Mouse (Mus musculus): Measurements from ENCODE around the gene Ccl26. TPM values are rescaled to one million over a fixed set of nuclear protein-coding genes. Genes with fewer than 3 reads are reported as not detected.

Gene Ccl26
- polyA plus RNA-seq, 1 experiment from 2014 or later = not detected

Other genes with a start within 250 kb of the Ccl26 start
- gene Fkbp6, start 213.5 kb downstream of the Ccl26 start, polyA plus RNA-seq (2016; fragmentation: Nextera tagmentation; extraction: Ambion mirVana) = not detected in 2 replicates
- gene Trim50, start 210.3 kb downstream of the Ccl26 start, polyA plus RNA-seq (2016; fragmentation: Nextera tagmentation; extraction: Ambion mirVana) = not detected in 2 replicates
- 28.5 and 36.1 TPM in 2 replicates for gene Nsun5, start 193.6 kb downstream of the Ccl26 start, polyA plus RNA-seq (2016; fragmentation: Nextera tagmentation; extraction: Ambion mirVana)
- 20.0 and 21.7 TPM in 2 replicates for gene Pom121, start 169.0 kb downstream of the Ccl26 start, polyA plus RNA-seq (2016; fragmentation: Nextera tagmentation; extraction: Ambion mirVana)
- 67.8 and 68.0 TPM in 2 replicates for gene Hip1, start 18.4 kb downstream of the Ccl26 start, polyA plus RNA-seq (2016; fragmentation: Nextera tagmentation; extraction: Ambion mirVana)
- 2.0 and 3.1 TPM in 2 replicates for gene Ccl24, start 9.5 kb upstream of the Ccl26 start, polyA plus RNA-seq (2016; fragmentation: Nextera tagmentation; extraction: Ambion mirVana)
- 65.2 and 70.0 TPM in 2 replicates for gene Rhbdd2, start 69.0 kb upstream of the Ccl26 start, polyA plus RNA-seq (2016; fragmentation: Nextera tagmentation; extraction: Ambion mirVana)
- 118 and 119 TPM in 2 replicates for gene Por, start 106.5 kb upstream of the Ccl26 start, polyA plus RNA-seq (2016; fragmentation: Nextera tagmentation; extraction: Ambion mirVana)
- 61.0 and 65.0 TPM in 2 replicates for gene Tmem120a, start 180.9 kb upstream of the Ccl26 start, polyA plus RNA-seq (2016; fragmentation: Nextera tagmentation; extraction: Ambion mirVana)
- gene Styxl1, start 214.8 kb upstream of the Ccl26 start, polyA plus RNA-seq (2016; fragmentation: Nextera tagmentation; extraction: Ambion mirVana) = 0.68 TPM in 1 of 2 replicates, not detected in the other
- 530 and 539 TPM in 2 replicates for gene Mdh2, start 214.9 kb upstream of the Ccl26 start, polyA plus RNA-seq (2016; fragmentation: Nextera tagmentation; extraction: Ambion mirVana)
- 63.6 and 63.8 TPM in 2 replicates for gene Srrm3, start 243.3 kb upstream of the Ccl26 start, polyA plus RNA-seq (2016; fragmentation: Nextera tagmentation; extraction: Ambion mirVana)